Mouse (Mus musculus) Patski (cell line): ENCODE measurements around the gene Tesmin. TPM values are rescaled to one million over a fixed set of nuclear protein-coding genes. Genes with fewer than 3 reads are reported as not detected.

Experiments used
- ATAC-seq: fragments of 100-300 bp; one replicate; pipeline ENCODE4 v1.8.0; 2021
- CTCF ChIA-PET: fragments of 350-600 bp; sonication (Branson Sonifier 250); formaldehyde crosslinking; loops from one replicate; lab custom pipeline; 2022; ENCODE audit warnings: inconsistent platforms; lab: Charles Lee
- POLR2A ChIA-PET: fragments of 350-600 bp; sonication (Branson Sonifier 250); formaldehyde crosslinking; loops from one replicate; lab custom pipeline; 2022; ENCODE audit warnings: antibody characterized with exemption, inconsistent platforms; lab: Charles Lee
- DNase-seq: peaks from one replicate; pipeline ENCODE4 v3.0.0-alpha.2; 2011; ENCODE audit warnings: low read depth, low spot score
- H3K27me3 ChIP-seq: fragments of 371-371 bp; one replicate; pipeline ENCODE4 v1.5.1; 2021
- CTCF ChIP-seq: fragments of 100-300 bp; IDR thresholded peaks from one replicate; pipeline ENCODE4 v1.5.1; 2021
- in situ Hi-C: fragments of 300-500 bp; cut with MboI; formaldehyde crosslinking; loops from 3 replicates; pipeline ENCODE4 v1.11.1; 2018; ENCODE audit warnings: low pct_unique_long_range_greater_than_20kb, mixed read lengths
- polyA plus RNA-seq: library from polyadenylated mRNA; unstranded; gene quantifications from one replicate; pipeline ENCODE4 v1.2.3, GENCODE M21; 2021

The Tesmin gene
- polyA plus RNA-seq, 1 experiment from 2014 or later: 0.64 TPM

DNA sequence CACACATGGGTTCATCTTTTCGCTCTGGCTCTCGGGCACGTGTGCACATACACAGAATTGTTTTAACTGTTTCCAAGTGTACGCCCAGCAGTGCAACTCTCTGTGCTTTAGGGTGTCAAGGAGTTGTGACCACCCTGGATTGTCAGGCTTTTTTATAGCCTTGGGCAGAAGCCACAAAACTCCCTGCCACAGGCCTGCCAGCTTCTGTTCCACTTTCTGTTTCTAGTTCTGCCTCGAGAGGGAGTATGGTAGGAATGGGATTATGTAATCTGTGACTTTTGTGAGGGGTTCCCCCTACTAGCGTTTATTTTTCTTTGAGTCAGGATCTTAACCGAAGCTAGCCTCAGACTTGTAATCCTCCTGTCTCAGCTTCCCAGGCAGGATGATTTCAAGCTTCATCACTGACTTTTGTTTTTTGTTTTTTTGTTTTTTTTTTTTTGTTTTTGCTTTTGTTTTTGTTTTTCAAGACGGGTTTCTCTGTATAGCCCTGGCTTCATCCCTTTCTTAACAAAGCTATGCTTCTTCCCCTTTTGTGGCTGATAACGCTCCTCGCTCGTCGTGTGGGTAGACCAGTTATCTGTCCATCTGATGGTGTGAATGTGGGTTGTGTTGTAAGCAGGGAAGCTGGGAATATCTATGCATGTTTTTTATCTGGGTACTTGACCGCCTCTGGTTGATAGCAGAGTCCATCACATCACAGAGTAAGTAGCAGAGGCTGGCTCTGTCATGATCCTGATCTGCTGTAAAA, 28.6 kb upstream of the Tesmin start:
- ChIA-PET CTCF (interaction anchor here (1.5 kb wide), 1 partner anchor 17 kb away, joined by 4 read pairs; no protein-coding TSS in a partner anchor), POLR2A (no interaction called here)
- ATAC-seq (no peak), DNase-seq (no peak)
- no peak for TF ChIP-seq CTCF
- no peaks in the 10 kb centered on the region for H3K27me3 ChIP-seq
- in situ Hi-C loops: loop anchor here (5.0 kb wide), 1 partner anchor 68 kb away; no protein-coding TSS in a partner anchor

DNA sequence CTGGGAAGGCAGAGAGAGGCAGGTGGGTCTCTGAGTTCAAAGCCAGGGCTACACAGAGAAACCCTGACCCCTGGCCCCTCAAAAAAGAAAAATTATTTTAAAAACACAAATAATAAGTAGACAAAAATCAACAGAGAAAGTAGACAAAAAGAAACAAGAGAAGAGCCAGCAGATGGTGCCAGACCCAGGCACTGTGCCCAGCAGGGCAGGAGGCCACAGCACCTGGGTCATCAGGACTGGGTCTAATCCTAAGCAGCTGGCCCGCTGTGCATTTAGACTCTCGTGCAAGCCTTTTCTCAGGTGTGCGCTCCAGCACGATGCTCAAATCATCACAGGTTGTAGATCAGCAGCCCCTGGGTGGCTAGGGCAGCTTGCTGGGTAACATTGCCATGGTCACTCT, 25.1 kb upstream of the Tesmin start:
- DNase-seq (no peak), ATAC-seq (no peak)
- no peak for TF ChIP-seq CTCF
- H3K27me3 ChIP-seq: no peaks in the 10 kb centered on the region
- CTCF ChIA-PET: interaction anchor here (1.2 kb wide), 1 partner anchor 72 kb away, joined by 4 read pairs; no protein-coding TSS in a partner anchor
- in situ Hi-C loops: no loop called here
- POLR2A ChIA-PET: no interaction called here

DNA sequence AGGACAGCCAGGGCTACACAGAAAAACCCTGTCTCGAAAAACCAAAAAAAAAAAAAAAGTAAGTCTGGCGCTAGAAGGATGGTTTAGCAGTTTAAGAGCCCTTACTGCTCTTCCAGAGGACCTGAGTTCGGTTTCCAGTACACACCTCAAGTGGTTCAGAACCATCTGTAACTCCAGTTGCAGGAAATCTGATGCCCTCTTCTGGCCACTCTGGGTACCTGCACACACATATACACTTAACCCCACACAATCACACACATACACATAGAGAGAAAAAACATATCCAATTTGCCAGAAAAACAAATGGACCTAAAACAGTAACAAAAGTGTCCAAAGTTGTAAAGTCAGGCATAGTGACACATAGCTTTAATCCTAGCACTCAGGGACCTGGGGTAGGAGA, 23.6 kb upstream of the Tesmin start:
- in situ Hi-C loops: no loop called here
- CTCF ChIA-PET: interaction anchor here (1.1 to 1.5 kb wide), 3 partner anchors 9 to 11 kb away, joined by 3 to 5 read pairs (median 4); no protein-coding TSS in a partner anchor
- no peak for DNase-seq

DNA sequence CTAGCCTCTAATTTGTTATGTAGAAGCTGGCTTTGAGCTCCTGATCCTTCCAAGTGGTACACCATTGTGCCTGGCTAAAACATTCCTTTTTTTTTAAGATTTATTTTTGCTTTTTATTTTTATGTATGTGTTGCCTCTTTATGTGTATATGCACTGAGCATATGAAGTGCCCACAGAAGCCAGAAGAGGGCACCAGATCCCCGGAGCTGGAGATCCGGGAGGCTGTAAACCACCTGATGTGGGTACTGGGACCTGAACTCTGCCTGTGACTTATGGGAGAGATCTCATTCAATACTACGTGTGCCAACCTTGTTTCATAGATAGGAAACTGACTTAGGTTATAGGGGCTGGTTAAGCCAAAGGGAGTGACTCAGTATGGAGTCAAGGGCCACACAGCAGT, 20.4 kb upstream of the Tesmin start:
- POLR2A ChIA-PET: interaction anchor here (0.6 kb wide), 1 partner anchor 10 kb away, joined by 3 read pairs; no protein-coding TSS in a partner anchor
- CTCF ChIA-PET: interaction anchor here (0.7 to 1.5 kb wide), 2 partner anchors 11 to 70 kb away, joined by 3 read pairs; no protein-coding TSS in a partner anchor
- in situ Hi-C loops: no loop called here
- no peaks in the 10 kb centered on the region for H3K27me3 ChIP-seq
- DNase-seq (no peak), ATAC-seq (no peak)
- no peak for TF ChIP-seq CTCF

More for the DNA sequence above, 23.6 kb upstream of the Tesmin start:
- no peaks in the 10 kb centered on the region for H3K27me3 ChIP-seq
- POLR2A ChIA-PET: interaction anchor here (0.6 kb wide), 1 partner anchor 39 kb away, joined by 4 read pairs; no protein-coding TSS in a partner anchor
- ATAC-seq: no peak
- TF ChIP-seq CTCF: peak; percentile 60

DNA sequence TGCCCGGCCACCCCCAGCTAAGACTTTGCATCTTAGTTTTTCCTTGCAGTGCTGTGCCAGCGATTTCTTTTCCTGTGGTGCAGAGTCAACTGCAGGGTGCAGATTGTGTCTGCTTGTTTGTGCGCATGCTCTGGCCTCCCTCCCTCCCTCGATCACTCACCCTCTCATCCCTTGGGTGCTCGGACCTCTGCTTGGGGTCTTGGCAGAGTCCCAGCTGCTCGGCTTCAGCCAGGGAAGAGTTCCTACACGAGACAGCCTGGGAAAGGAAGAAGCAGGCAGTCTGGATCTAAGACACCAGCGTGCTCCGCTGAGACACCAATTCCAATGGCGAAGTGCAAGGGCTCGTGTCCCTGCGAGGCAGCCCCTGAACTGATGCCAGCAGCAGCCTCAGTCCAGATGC, 15.3 kb upstream of the Tesmin start:
- no peak for TF ChIP-seq CTCF
- in situ Hi-C loops: no loop called here
- ChIA-PET POLR2A (interaction anchor here (0.7 kb wide), 1 partner anchor 117 kb away, joined by 5 read pairs; no protein-coding TSS in a partner anchor), CTCF (interaction anchor here (1.0 kb wide), 1 partner anchor 64 kb away, joined by 3 read pairs; no protein-coding TSS in a partner anchor)
- DNase-seq (no peak), ATAC-seq (no peak)
- no peaks in the 10 kb centered on the region for H3K27me3 ChIP-seq

DNA sequence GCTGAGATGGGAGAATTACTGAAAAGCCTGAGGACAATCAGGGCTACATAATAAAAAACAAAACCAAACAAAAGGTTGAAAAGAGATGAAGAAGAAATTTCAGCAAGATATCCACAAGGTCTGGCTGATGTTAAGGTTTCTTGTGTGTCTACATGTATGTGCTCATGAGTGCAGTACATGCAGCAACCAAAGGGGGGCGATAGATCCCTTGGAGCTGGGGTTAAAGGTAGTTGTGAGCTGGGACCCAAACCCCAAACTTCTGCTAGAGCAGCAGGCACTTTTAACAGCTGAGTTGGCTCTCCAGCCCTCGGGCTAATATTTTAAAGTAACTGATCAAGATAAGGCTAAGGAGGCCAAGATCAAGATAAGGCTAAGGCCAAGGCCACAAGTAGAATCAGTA, 14.6 kb upstream of the Tesmin start:
- ChIA-PET POLR2A (interaction anchor here (0.6 kb wide), 1 partner anchor 40 kb away, joined by 4 read pairs; no protein-coding TSS in a partner anchor), CTCF (interaction anchor here (1.0 kb wide), 1 partner anchor 8 kb away, joined by 3 read pairs; no protein-coding TSS in a partner anchor)
- ATAC-seq (no peak), DNase-seq (no peak)
- in situ Hi-C loops: no loop called here
- no peak for TF ChIP-seq CTCF
- H3K27me3 ChIP-seq: no peaks in the 10 kb centered on the region

DNA sequence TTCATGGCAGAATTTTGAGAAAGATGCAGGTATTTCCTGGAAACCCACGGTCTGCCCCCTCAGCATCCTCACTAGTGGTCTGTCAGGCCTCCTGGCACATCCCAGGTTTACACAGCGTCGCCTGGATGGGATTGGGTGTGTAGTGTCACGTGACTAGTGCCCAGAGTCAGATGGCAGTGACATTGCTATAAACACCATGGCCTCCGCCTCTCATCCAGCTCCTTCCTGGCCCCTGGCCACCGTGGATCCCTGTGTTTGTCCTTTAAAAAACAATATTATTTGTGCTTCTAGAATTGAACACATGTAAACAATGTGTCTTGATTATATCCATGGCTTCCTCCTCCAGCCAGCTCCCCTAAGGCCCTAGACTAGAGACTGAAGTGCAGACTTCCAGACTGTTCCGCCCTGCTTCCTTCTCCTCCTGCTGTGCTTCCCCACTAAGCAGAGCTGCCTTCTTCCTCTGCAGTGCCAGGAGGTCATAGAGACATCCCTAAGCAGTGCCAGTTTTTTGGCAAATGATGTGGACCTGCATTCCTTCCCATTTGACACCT, 12.6 kb upstream of the Tesmin start:
- H3K27me3 ChIP-seq: no peaks in the 10 kb centered on the region
- CTCF ChIA-PET: interaction anchor here (1.1 kb wide), 1 partner anchor 13 kb away, joined by 4 read pairs; the partner anchor contains the start of gene Tesmin
- in situ Hi-C loops: no loop called here
- ATAC-seq (no peak), DNase-seq (no peak)
- POLR2A ChIA-PET: no interaction called here
- TF ChIP-seq CTCF: no peak

DNA sequence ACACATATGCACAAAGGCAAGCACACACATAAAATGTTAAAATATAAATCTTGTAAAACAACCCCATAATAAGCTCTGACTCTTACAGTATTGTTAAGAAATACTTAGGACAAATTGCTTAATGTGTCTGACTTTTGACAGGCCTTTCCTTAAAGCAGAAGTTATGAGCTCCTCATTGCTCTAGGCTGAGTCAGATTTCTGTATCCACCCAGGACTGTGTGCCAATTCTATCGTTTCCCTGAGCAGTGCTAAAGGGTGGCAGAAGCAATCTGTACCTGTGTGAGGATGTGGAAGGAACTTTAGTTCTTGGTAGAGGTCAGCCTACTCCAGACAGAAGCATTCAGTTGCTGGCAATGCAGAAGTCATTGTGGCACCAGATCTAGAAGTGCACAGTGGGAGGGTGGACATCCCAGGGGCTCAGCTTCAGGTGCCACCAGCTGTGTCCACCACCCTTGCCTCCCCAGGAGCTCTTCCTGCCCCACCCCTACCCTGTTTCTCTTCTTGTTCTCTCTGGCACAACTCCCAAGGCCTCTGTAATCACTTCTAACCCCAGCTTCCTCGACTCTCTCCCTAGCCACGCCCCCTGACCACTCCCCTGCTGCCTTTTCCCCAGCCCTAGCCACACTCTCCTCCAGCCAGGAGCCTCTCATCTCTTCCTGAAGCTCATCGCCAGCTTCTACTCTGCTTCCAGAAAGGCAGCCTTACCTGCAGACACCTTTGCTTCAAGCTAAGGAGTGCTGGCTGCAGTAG, 11.5 kb upstream of the Tesmin start:
- ATAC-seq: no peak
- no peaks in the 10 kb centered on the region for H3K27me3 ChIP-seq
- POLR2A ChIA-PET: interaction anchor here (0.6 kb wide), 1 partner anchor 30 kb away, joined by 3 read pairs; no protein-coding TSS in a partner anchor
- TF ChIP-seq CTCF: no peak
- CTCF ChIA-PET: interaction anchor here (1.0 to 1.5 kb wide), 5 partner anchors 12 to 74 kb away, joined by 3 to 6 read pairs (median 4); partner anchors contain the start of gene Tesmin
- no peak for DNase-seq
- in situ Hi-C loops: no loop called here

DNA sequence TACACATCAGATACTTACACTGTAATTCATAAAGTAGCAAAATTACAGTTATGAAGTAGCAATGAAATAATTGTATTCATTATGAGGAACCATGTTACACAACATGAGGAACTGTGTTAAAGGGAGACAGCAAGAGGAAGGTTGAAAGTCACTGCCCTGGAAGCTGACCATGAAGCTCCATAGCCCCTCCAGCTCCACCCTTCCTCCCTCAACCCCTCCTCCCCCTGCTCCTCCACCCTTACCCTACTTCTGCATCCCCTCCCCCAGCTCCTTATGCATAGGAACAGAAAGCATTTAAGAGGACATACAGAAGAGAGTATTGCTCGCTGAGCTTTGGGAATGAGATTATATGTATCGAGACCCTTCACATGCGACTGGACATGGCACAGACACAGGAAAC, 10.0 kb upstream of the Tesmin start:
- in situ Hi-C loops: no loop called here
- CTCF ChIA-PET: interaction anchor here (1.0 to 1.4 kb wide), 2 partner anchors 59 to 71 kb away, joined by 3 read pairs; no protein-coding TSS in a partner anchor
- no peaks in the 10 kb centered on the region for H3K27me3 ChIP-seq
- POLR2A ChIA-PET: no interaction called here
- no peak for TF ChIP-seq CTCF
- DNase-seq (no peak), ATAC-seq (no peak)

DNA sequence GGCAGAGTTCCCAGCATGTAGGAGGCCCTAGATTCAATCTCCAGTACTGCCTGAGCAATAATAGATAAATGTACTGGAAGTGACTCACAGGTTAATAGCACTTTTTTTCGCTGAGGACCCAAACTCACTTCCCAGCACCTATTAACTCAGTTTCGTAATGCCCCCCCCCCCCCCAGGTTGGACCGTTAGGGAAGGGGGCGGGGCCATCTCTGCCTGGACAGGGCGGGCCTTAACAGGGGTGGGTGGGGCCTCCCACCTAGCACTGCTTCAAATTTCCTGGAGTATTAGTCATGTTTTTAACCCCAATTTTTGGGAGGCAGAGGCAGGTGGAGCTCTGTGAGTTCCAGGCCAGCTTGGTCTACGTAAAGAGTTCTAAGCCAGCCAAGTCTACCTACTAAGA, 596 bp upstream of the Tesmin start:
- no peak for DNase-seq
- POLR2A ChIA-PET: no interaction called here
- CTCF ChIA-PET: interaction anchor here (1.5 to 5.9 kb wide), 4 partner anchors 10 to 66 kb away, joined by 9 to 43 read pairs (median 11); no protein-coding TSS in a partner anchor
- H3K27me3 ChIP-seq: no peaks in the 10 kb centered on the region
- in situ Hi-C loops: no loop called here
- no peak for TF ChIP-seq CTCF
- ATAC-seq: no peak
